Mouse (Mus musculus): ENCODE results near the gene Selenon.

Gene Selenon

GRCm38 (mm10) chr4:134542726-134543125 lies 9.2 kb downstream of the Selenon start:
- no peak for DNase-seq

- DNase-seq: peak; percentile 48
Observed at GRCm38 (mm10) chr4:134538997-134539580, 12.9 kb downstream of the Selenon start.

GRCm38 (mm10) chr4:134535787-134536151 lies 16.2 kb downstream of the Selenon start:
- no peak for DNase-seq

- DNase-seq: peak; percentile 96
Observed at GRCm38 (mm10) chr4:134534932-134535786, 16.8 kb downstream of the Selenon start, which contains the start of gene Mtfr1l. Mtfr1l (minus strand) TSS chr4:134535387.

GRCm38 (mm10) chr4:134534124-134534886 lies 17.7 kb downstream of the Selenon start:
- no peak for DNase-seq

- DNase-seq: no peak
Observed at GRCm38 (mm10) chr4:134533421-134533820, 18.5 kb downstream of the Selenon start.

- no peak for DNase-seq
Observed at GRCm38 (mm10) chr4:134532928-134533327, 19.0 kb downstream of the Selenon start.

GRCm38 (mm10) chr4:134526220-134526619 lies 25.7 kb downstream of the Selenon start:
- no peak for DNase-seq

GRCm38 (mm10) chr4:134525806-134526205 lies 26.2 kb downstream of the Selenon start:
- DNase-seq: no peak

GRCm38 (mm10) chr4:134523447-134523846 lies 28.5 kb downstream of the Selenon start:
- no peak for DNase-seq

- no peak for DNase-seq
Observed at GRCm38 (mm10) chr4:134519281-134519680, 32.7 kb downstream of the Selenon start.

GRCm38 (mm10) chr4:134518541-134518940 lies 33.4 kb downstream of the Selenon start:
- DNase-seq: no peak

GRCm38 (mm10) chr4:134517719-134518118 lies 34.2 kb downstream of the Selenon start:
- DNase-seq: no peak

GRCm38 (mm10) chr4:134516981-134517380 lies 35.0 kb downstream of the Selenon start:
- DNase-seq: no peak

GRCm38 (mm10) chr4:134515614-134516013 lies 36.4 kb downstream of the Selenon start:
- no peak for DNase-seq

GRCm38 (mm10) chr4:134514309-134514930 lies 37.5 kb downstream of the Selenon start:
- DNase-seq: no peak

- DNase-seq: no peak
Observed at GRCm38 (mm10) chr4:134512798-134513197, 39.2 kb downstream of the Selenon start.

GRCm38 (mm10) chr4:134511730-134512129 lies 40.2 kb downstream of the Selenon start:
- no peak for DNase-seq

GRCm38 (mm10) chr4:134510845-134511411 lies 41.0 kb downstream of the Selenon start, which contains the start of gene Aunip:
Aunip (plus strand) TSS chr4:134510999.
- peak; percentile 80 for DNase-seq

- DNase-seq: no peak
Observed at GRCm38 (mm10) chr4:134510396-134510795, 41.6 kb downstream of the Selenon start.

GRCm38 (mm10) chr4:134506713-134507112 lies 45.3 kb downstream of the Selenon start:
- no peak for DNase-seq

- no peak for DNase-seq
Observed at GRCm38 (mm10) chr4:134505966-134506594, 45.9 kb downstream of the Selenon start.

Measured in cerebellum, adult 9-10 months (tissue).